Comparison of ENCODE assay signal across 8 mouse cellular contexts in the genomic region with DNA sequence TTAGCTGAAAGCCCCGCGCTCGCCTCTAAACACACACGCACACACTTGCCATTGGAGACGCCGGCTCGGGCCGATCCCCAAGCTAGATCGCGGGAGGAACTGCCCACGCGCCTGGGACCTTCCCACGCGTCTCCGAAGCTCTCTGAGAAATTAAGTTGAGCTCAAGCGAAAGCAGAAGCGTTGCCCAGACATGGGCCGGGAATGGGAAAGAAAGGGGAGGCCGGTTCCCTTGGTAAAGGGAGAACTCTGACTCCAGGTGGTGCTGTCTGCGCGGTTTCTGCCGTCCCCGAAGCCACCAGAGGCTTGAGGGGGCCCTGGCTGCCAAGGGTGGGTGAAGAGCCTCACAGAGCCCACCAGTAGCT. TPM values are rescaled to one million over a fixed set of nuclear protein-coding genes. Genes with fewer than 3 reads are reported as not detected.
DNase-seq lines count a peak whose midpoint lies in the region; ATAC-seq lines count a peak whose summit lies in the region.

A gene (minus strand): TSS at position 210 of the 362 bp plus-strand sequence.

- peak within 1 kb of the TSS; percentile 75 for H3K9ac ChIP-seq in hindbrain, embryonic 15.5 days

- DNase-seq in R1 (ENCODE audit: low read depth, low spot score) (peak; percentile 77), MN1 (ENCODE audit: low spot score) (no peak)
- DNase-seq in cerebellum, postnatal 4 days (ENCODE audit: low spot score in 2 of 2), result peak; percentile 58 to 61
- peak; percentile 39 to 53 for DNase-seq in gastrocnemius, adult 8-10 months (ENCODE audit: low spot score in 2 of 2)
- DNase-seq in left cerebral cortex, adult 18-20 months (ENCODE audit: low spot score in 2 of 2), result peak; percentile 69 to 76
- peak; percentile 82 for DNase-seq in lung, postnatal 36 days
- DNase-seq in retina, postnatal 1 day, result peak; percentile 86

- H3K36me3 ChIP-seq in hindbrain, embryonic 15.5 days, result no peaks in the 10 kb centered on the region

- peak within 1 kb of the TSS; percentile 66 for H3K4me3 ChIP-seq in hindbrain, embryonic 15.5 days

- peak; percentile 39; the same call in 1 of the 2 replicates for ATAC-seq in hindbrain, embryonic 15.5 days (ENCODE audit: low FRiP score, low read depth)

- peak within 1 kb of the TSS; percentile 96 for H3K4me2 ChIP-seq in hindbrain, embryonic 15.5 days

- H3K4me1 ChIP-seq in hindbrain, embryonic 15.5 days (replicated peaks), result peaks cover 44% of the 10 kb centered on the region

- H3K9me3 ChIP-seq in hindbrain, embryonic 15.5 days, result no peaks in the 10 kb centered on the region

- 0% methylated on average over 23 of the region's 23 CpGs for WGBS in hindbrain, embryonic 15.5 days

- peak within 1 kb of the TSS; percentile 88 for H3K27ac ChIP-seq in hindbrain, embryonic 15.5 days (replicated peaks)

- H3K27me3 ChIP-seq in hindbrain, embryonic 15.5 days, result peaks cover 12% of the 10 kb centered on the region

RNA-seq across cellular contexts. Expression of the gene that starts here (rescaled TPM):
- total RNA-seq in gastrocnemius, adult 8-10 months (2022), result 1 to 10 TPM; 6.0 to 9.9 (median 7.1) TPM
- polyA plus RNA-seq in hindbrain, embryonic 15.5 days (2015; fragmentation: Nextera tagmentation; extraction: Ambion mirVana), result 106 and 113 TPM in 2 replicates
- 10 to 100 TPM; 71.3 to 81.2 TPM for total RNA-seq in left cerebral cortex, adult 18-20 months (2021)

Comparison
In these comparisons a context has a peak if more than half of its experiments do, and no peak if none do; other contexts are left out.
1. RNA of the gene that starts here (total RNA-seq): 71.3 to 81.2 TPM in left cerebral cortex, adult 18-20 months; 6.0 to 9.9 TPM in gastrocnemius, adult 8-10 months; every median in the first group is over 4 times any median in the second.